Mouse (Mus musculus): Measurements from ENCODE around the gene Noc2l. TPM values are rescaled to one million over a fixed set of nuclear protein-coding genes. Genes with fewer than 3 reads are reported as not detected.

The Noc2l gene
- 18.4 and 27.6 TPM in 2 replicates for total RNA-seq (2023)

DNA sequence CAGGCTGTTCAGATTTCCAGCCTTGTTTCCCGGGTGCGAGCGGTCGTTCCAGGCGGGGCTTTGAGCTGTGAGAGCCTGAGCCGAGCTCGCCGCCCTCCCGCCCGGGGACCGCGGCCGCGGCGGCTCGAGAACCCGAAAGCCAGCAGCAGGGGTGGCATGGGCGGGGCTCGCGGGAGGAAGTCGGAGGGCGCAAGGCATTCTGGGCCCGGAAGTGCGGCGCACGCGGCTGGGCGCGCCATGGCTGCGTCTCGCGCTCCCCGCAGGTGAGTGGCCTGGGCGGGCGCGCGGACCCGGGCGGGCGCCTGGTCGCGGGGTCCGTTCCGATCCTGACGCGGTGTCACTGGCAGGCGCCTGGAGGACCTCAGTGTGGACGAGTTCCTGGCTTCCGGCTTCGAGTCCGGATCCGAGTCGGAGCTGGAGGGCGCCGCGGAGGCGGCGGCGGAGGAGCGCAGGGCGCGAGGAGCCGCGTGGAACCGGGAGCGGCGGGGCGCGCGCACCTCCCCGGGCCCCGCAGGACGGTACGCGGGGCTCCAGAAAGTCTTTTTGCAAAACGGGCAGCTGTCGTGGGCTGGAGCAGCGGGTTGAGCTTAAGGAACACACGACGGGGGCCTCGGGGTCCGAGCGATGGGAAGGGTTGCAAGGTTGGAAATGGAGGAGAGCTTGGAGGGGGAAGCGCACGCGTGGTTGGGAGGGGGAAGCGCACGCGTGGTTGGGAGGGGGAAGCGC, at the start of gene Noc2l:
Gene Noc2l, plus strand, starts transcription at position 203 of the 726 bp plus-strand sequence.

DNA sequence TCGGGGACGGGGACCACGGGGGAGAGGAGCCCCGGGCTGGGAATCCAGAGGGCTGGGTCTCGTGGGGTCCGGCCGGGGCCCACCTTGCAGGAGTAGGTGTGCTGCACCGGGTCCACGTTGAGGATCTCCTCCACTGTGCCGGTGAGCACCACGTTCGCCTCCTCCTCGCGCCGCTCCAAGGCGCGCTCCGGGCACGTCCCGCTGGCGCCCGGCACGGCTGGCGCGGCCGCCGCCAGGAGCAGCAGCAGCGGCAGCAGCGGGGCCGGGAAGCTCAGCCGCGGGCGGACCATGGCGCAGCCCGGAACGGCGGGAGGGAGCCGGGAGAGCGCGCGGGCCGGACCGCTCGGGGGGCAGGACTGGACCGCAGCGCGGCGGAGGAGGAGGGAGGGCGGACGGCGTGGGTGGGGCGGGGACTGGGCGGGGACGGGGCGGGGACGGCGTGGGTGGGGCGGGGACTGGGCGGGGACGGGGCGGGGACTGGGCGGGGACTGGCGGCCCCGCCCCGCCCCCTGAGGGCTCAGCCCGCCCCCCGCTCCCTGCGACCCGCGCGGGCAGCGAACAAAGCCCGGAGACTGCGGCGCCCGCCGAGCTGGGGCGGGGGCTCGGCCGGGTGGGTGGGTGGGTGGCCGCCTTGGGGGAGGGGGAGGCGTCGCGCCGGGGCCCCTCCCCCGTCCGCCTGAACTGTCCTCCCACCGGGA, 38.5 kb upstream of the Noc2l start, which contains the start of gene Agrn:
Gene Agrn, minus strand, starts transcription at position 358 of the 698 bp plus-strand sequence.

GRCm38 (mm10) chr4:156200623-156201475, 35.0 kb upstream of the Noc2l start, which contains the start of gene Isg15:
TSS of gene Isg15 (minus strand) at chr4:156200818.

GRCm38 (mm10) chr4:156203001-156203412, 32.8 kb upstream of the Noc2l start, which contains the start of gene AW011738:
TSS of gene AW011738 (plus strand) at chr4:156203304.

GRCm38 (mm10) chr4:156215649-156216048, 20.2 kb upstream of the Noc2l start, which contains the start of gene Perm1:
TSS of gene Perm1 (plus strand) at chr4:156215868.

GRCm38 (mm10) chr4:156234701-156235213, 1.1 kb upstream of the Noc2l start, which contains the start of gene Plekhn1:
TSS of gene Plekhn1 (minus strand) at chr4:156234857.

GRCm38 (mm10) chr4:156255078-156255839, 19.4 kb downstream of the Noc2l start, which contains the start of gene Samd11:
TSS of gene Samd11 (minus strand) at chr4:156255657.

Other genes with a start within 250 kb of the Noc2l start
- gene B3galt6, start 243.4 kb upstream of the Noc2l start, total RNA-seq (2023) = 1.6 and 1.9 TPM in 2 replicates
- gene Sdf4, start 243.1 kb upstream of the Noc2l start, total RNA-seq (2023) = 101 and 115 TPM in 2 replicates
- 1.5 and 2.1 TPM in 2 replicates for gene Tnfrsf4, start 222.2 kb upstream of the Noc2l start, total RNA-seq (2023)
- gene Tnfrsf18, start 209.8 kb upstream of the Noc2l start, total RNA-seq (2023) = 3.5 and 6.8 TPM in 2 replicates
- not detected in 2 replicates for gene Ttll10, start 176.6 kb upstream of the Noc2l start, total RNA-seq (2023)
- gene 9430015G10Rik, start 126.0 kb upstream of the Noc2l start, total RNA-seq (2023) = 12.2 and 12.7 TPM in 2 replicates
- gene Rnf223, start 105.5 kb upstream of the Noc2l start, total RNA-seq (2023) = 0.18 and 0.35 TPM in 2 replicates
- gene Agrn, start 38.5 kb upstream of the Noc2l start, total RNA-seq (2023) = 17.6 and 18.5 TPM in 2 replicates
- 10.6 and 19.0 TPM in 2 replicates for gene Isg15, start 35.2 kb upstream of the Noc2l start, total RNA-seq (2023)
- gene AW011738, start 32.7 kb upstream of the Noc2l start, total RNA-seq (2023) = 5.9 and 7.6 TPM in 2 replicates
- not detected in 2 replicates for gene Perm1, start 20.1 kb upstream of the Noc2l start, total RNA-seq (2023)
- 13.2 and 19.2 TPM in 2 replicates for gene Plekhn1, start 1.2 kb upstream of the Noc2l start, total RNA-seq (2023)
- gene Samd11, start 19.6 kb downstream of the Noc2l start, total RNA-seq (2023) = 3.5 and 6.7 TPM in 2 replicates
- not detected in 2 replicates for gene Vmn2r-ps159, start 95.1 kb downstream of the Noc2l start, total RNA-seq (2023)